Mouse (Mus musculus) forebrain, embryonic 12.5 days (tissue): Measurements from ENCODE around the gene Nat8. TPM values are rescaled to one million over a fixed set of nuclear protein-coding genes. Genes with fewer than 3 reads are reported as not detected.

Source experiments
- microRNA-seq: library from miRNA; unstranded; fragments of <30 nt; microRNA quantifications from one replicate; pipeline ENCODE4, GENCODE M21; 2017
- polyA plus RNA-seq: library from polyadenylated mRNA; unstranded; fragments of >200 nt; fragmentation: Nextera tagmentation; extraction: Ambion mirVana; gene quantifications from 2 replicates; pipeline ENCODE4 v1.2.1, GENCODE M21; 2016

Nat8 gene
- polyA plus RNA-seq, 1 experiment from 2014 or later: not detected

Small RNA genes within 50 kb of the gene (microRNA-seq; reads per million reads assigned to microRNA genes)
- gene Mir6375: not detected

Other genes starting within 250 kb of the Nat8 start
- gene Alms1, start 244.6 kb downstream of the Nat8 start, polyA plus RNA-seq: 11.4 and 14.0 TPM in 2 replicates
- not detected in 2 replicates for gene Nat8f7, start 118.9 kb downstream of the Nat8 start, polyA plus RNA-seq
- 0.21 and 0.47 TPM in 2 replicates for gene Nat8f3, start 66.3 kb downstream of the Nat8 start, polyA plus RNA-seq
- gene Nat8f6, start 11.1 kb downstream of the Nat8 start, polyA plus RNA-seq: not detected in 2 replicates
- gene Nat8f5, start 11.1 kb downstream of the Nat8 start, polyA plus RNA-seq: not detected in 2 replicates
- not detected in 2 replicates for gene Nat8f2, start 37.1 kb upstream of the Nat8 start, polyA plus RNA-seq
- 7.6 and 7.9 TPM in 2 replicates for gene Nat8f4, start 72.8 kb upstream of the Nat8 start, polyA plus RNA-seq
- 39.1 TPM in 2 replicates for gene Tprkb, start 79.8 kb upstream of the Nat8 start, polyA plus RNA-seq
- 7.0 and 10.2 TPM in 2 replicates for gene Nat8f1, start 83.6 kb upstream of the Nat8 start, polyA plus RNA-seq
- gene Dusp11, start 129.6 kb upstream of the Nat8 start, polyA plus RNA-seq: 47.3 and 49.5 TPM in 2 replicates
- not detected in 2 replicates for gene Figla, start 184.1 kb upstream of the Nat8 start, polyA plus RNA-seq
- gene Add2, start 196.6 kb upstream of the Nat8 start, polyA plus RNA-seq: 124 and 128 TPM in 2 replicates